Mouse (Mus musculus): ENCODE measurements around the gene Upb1. TPM values are rescaled to one million over a fixed set of nuclear protein-coding genes. Genes with fewer than 3 reads are reported as not detected.

The Upb1 gene
- total RNA-seq, 1 experiment: 0.62 TPM

GRCm38 (mm10) chr10:75436604-75437217 lies 35.8 kb downstream of the Upb1 start:
- no peak overlapping the region for H3K27ac ChIP-seq (ENCODE audit: insufficient read depth, low read depth, low read length, poor library complexity, severe bottlenecking)
- TF ChIP-seq MAFK (IDR thresholded peaks at IDR 0.05; ENCODE audit: insufficient read depth, low read depth, low read length) (no peak), ZC3H11A (IDR thresholded peaks at IDR 0.05; ENCODE audit: borderline replicate concordance, low read depth, low read length) (peak; percentile 60; the same call in 1 of the 2 replicates), CHD2 (IDR thresholded peaks at IDR 0.05; ENCODE audit: low read depth, low read length) (no peak), ZNF384 (IDR thresholded peaks at IDR 0.05; ENCODE audit: low read depth, low read length) (no peak), HCFC1 (IDR thresholded peaks at IDR 0.05; ENCODE audit: borderline replicate concordance, insufficient read depth, low read length) (no peak)

GRCm38 (mm10) chr10:75437284-75437683 lies 36.4 kb downstream of the Upb1 start:
- in situ Hi-C loops (cut with MboI; ENCODE audit: low sequenced_read_pairs in 2 of 2, unreplicated experiment in 2 of 2): loop anchor here in 1 of 2 experiments (5.0 kb wide), 1 partner anchor 250 kb away; no protein-coding TSS in a partner anchor
- Histone ChIP-seq H3K4me3 (ENCODE audit: insufficient read depth in 1 of 2, low read depth in 1 of 2, low read length in 2 of 2, poor library complexity in 1 of 2, severe bottlenecking in 1 of 2) (no peak overlapping the region), H3K9me3 (ENCODE audit: control insufficient read depth, insufficient read depth, low read depth, low read length) (no peaks in the 10 kb centered on the region), H3K27ac (ENCODE audit: insufficient read depth, low read depth, low read length, poor library complexity, severe bottlenecking) (no peak overlapping the region), H3K36me3 (ENCODE audit: control insufficient read depth, insufficient read depth, low read length, poor library complexity, severe bottlenecking) (no peaks in the 10 kb centered on the region), H3K9ac (ENCODE audit: insufficient read depth, low read depth, low read length, poor library complexity, severe bottlenecking) (no peak overlapping the region), H3K4me1 (ENCODE audit: control insufficient read depth in 2 of 2, insufficient read depth in 2 of 2, low read length in 2 of 2, poor library complexity in 1 of 2) (no peaks in the 10 kb centered on the region)
- DNase-seq (ENCODE audit: low read depth, low spot score): no peak
- TF ChIP-seq CHD2 (IDR thresholded peaks at IDR 0.05; ENCODE audit: low read depth, low read length): no peak

More at GRCm38 (mm10) chr10:75436604-75437217, 35.8 kb downstream of the Upb1 start:
- peak; percentile 77 for DNase-seq (ENCODE audit: low read depth, low spot score)
- H3K9me3 ChIP-seq (ENCODE audit: control insufficient read depth, insufficient read depth, low read depth, low read length): no peaks in the 10 kb centered on the region
- in situ Hi-C loops (cut with MboI; ENCODE audit: low sequenced_read_pairs in 2 of 2, unreplicated experiment in 2 of 2): loop anchor here in 1 of 2 experiments (5.0 kb wide), 1 partner anchor 249 kb away; no protein-coding TSS in a partner anchor
- H3K36me3 ChIP-seq (ENCODE audit: control insufficient read depth, insufficient read depth, low read length, poor library complexity, severe bottlenecking): no peaks in the 10 kb centered on the region
- H3K9ac ChIP-seq (ENCODE audit: insufficient read depth, low read depth, low read length, poor library complexity, severe bottlenecking): no peak overlapping the region
- H3K4me3 ChIP-seq (ENCODE audit: insufficient read depth in 1 of 2, low read depth in 1 of 2, low read length in 2 of 2, poor library complexity in 1 of 2, severe bottlenecking in 1 of 2): no peak overlapping the region
- no peaks in the 10 kb centered on the region for H3K4me1 ChIP-seq (ENCODE audit: control insufficient read depth in 2 of 2, insufficient read depth in 2 of 2, low read length in 2 of 2, poor library complexity in 1 of 2)

- TF ChIP-seq MAFK (IDR thresholded peaks at IDR 0.05; ENCODE audit: insufficient read depth, low read depth, low read length) (no peak), CHD2 (IDR thresholded peaks at IDR 0.05; ENCODE audit: low read depth, low read length) (no peak), ZNF384 (IDR thresholded peaks at IDR 0.05; ENCODE audit: low read depth, low read length) (no peak), ZC3H11A (IDR thresholded peaks at IDR 0.05; ENCODE audit: borderline replicate concordance, low read depth, low read length) (no peak), HCFC1 (IDR thresholded peaks at IDR 0.05; ENCODE audit: borderline replicate concordance, insufficient read depth, low read length) (no peak)
- no peak for DNase-seq (ENCODE audit: low read depth, low spot score)
- Histone ChIP-seq H3K36me3 (ENCODE audit: control insufficient read depth, insufficient read depth, low read length, poor library complexity, severe bottlenecking) (no peaks in the 10 kb centered on the region), H3K9me3 (ENCODE audit: control insufficient read depth, insufficient read depth, low read depth, low read length) (no peaks in the 10 kb centered on the region), H3K4me1 (ENCODE audit: control insufficient read depth in 2 of 2, insufficient read depth in 2 of 2, low read length in 2 of 2, poor library complexity in 1 of 2) (no peaks in the 10 kb centered on the region), H3K9ac (ENCODE audit: insufficient read depth, low read depth, low read length, poor library complexity, severe bottlenecking) (no peak overlapping the region), H3K4me3 (ENCODE audit: insufficient read depth in 1 of 2, low read depth in 1 of 2, low read length in 2 of 2, poor library complexity in 1 of 2, severe bottlenecking in 1 of 2) (no peak overlapping the region), H3K27ac (ENCODE audit: insufficient read depth, low read depth, low read length, poor library complexity, severe bottlenecking) (no peak overlapping the region)
- in situ Hi-C loops (cut with MboI; ENCODE audit: low sequenced_read_pairs in 2 of 2, unreplicated experiment in 2 of 2): loop anchor here in 1 of 2 experiments (5.0 kb wide), 1 partner anchor 251 kb away; no protein-coding TSS in a partner anchor
Observed at GRCm38 (mm10) chr10:75438132-75438810, 37.4 kb downstream of the Upb1 start.

GRCm38 (mm10) chr10:75439211-75439811 lies 38.4 kb downstream of the Upb1 start:
- no peak for TF ChIP-seq HCFC1 (IDR thresholded peaks at IDR 0.05; ENCODE audit: borderline replicate concordance, insufficient read depth, low read length)
- TF ChIP-seq ZC3H11A (IDR thresholded peaks at IDR 0.05; ENCODE audit: borderline replicate concordance, low read depth, low read length): peak; percentile 63; the same call in 1 of the 2 replicates
- no peak overlapping the region for H3K4me3 ChIP-seq (ENCODE audit: insufficient read depth in 1 of 2, low read depth in 1 of 2, low read length in 2 of 2, poor library complexity in 1 of 2, severe bottlenecking in 1 of 2)
- no peaks in the 10 kb centered on the region for H3K9me3 ChIP-seq (ENCODE audit: control insufficient read depth, insufficient read depth, low read depth, low read length)
- peaks cover 0 to 3% of the 10 kb centered on the region in 2 experiments; a peak in 1 of 4 replicates for H3K4me1 ChIP-seq (ENCODE audit: control insufficient read depth in 2 of 2, insufficient read depth in 2 of 2, low read length in 2 of 2, poor library complexity in 1 of 2)
- no peak for DNase-seq (ENCODE audit: low read depth, low spot score)
- no peaks in the 10 kb centered on the region for H3K36me3 ChIP-seq (ENCODE audit: control insufficient read depth, insufficient read depth, low read length, poor library complexity, severe bottlenecking)
- H3K9ac ChIP-seq (ENCODE audit: insufficient read depth, low read depth, low read length, poor library complexity, severe bottlenecking): no peak overlapping the region
- no peak overlapping the region for H3K27ac ChIP-seq (ENCODE audit: insufficient read depth, low read depth, low read length, poor library complexity, severe bottlenecking)
- in situ Hi-C loops (cut with MboI; ENCODE audit: low sequenced_read_pairs in 2 of 2, unreplicated experiment in 2 of 2): loop anchor here in 1 of 2 experiments (5.0 kb wide), 1 partner anchor 252 kb away; no protein-coding TSS in a partner anchor

Measured in ES-E14 (cell line).